Mouse (Mus musculus): ENCODE data around the gene Parva. TPM values are rescaled to one million over a fixed set of nuclear protein-coding genes. Genes with fewer than 3 reads are reported as not detected.
A peak's percentile ranks its signal among the peaks of the same experiment; 100 is the strongest.

The Parva gene
- polyA plus RNA-seq, 1 experiment from 2014 or later = 26.2 TPM

DNA sequence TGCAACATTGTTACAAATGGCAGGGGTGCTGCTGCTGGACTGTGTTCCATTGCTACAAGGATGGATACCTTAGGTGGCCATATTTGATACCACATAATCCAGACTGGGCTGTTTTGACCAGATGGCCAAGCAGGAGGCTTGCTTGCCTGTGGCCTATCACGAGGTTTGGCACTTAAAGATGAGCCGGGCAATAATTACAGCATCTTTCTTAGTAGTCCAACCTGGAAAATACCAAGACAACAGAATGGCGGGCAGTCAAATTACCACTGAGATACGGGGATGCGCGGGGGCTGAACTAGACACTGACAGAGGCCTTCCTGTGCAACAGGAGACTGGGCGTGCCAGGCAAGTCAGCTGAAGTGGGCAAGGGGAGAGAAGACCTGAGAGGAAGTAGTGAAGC lies 55.3 kb downstream of the Parva start:
- Histone ChIP-seq H3K4me2 (no peak overlapping the region), H3K27me3 (no peaks in the 10 kb centered on the region), H3K9me3 (no peaks in the 10 kb centered on the region), H3K36me3 (no peaks in the 10 kb centered on the region), H3K9ac (no peak overlapping the region), H3K27ac (replicated peaks) (no peak overlapping the region), H3K4me3 (no peak overlapping the region), H3K4me1 (replicated peaks) (peaks cover 25% of the 10 kb centered on the region)
- 91% methylated on average over 7 of the region's 7 CpGs for WGBS
- no peak for ATAC-seq (ENCODE audit: low read depth)

DNA sequence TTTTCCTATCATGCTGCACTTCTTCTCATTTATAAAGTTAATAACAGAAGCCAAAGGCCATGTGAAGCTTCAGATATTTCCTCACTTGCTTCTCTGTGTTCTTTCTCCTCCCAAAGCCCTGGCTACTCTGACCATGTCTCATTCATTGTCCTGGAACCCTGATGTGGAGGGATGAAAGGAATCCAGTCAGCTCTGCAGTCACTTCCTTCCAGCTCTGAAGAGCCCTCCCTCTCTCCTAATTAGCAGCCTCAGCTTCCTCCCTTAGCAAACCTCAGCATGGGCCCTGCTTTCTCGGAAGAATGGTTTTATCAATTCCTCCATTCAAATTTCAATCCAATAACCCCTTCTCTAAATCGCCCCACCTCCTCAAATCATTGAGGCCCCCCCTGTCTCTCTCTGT lies 56.1 kb downstream of the Parva start:
- no peak overlapping the region for H3K9ac ChIP-seq
- peaks cover 25% of the 10 kb centered on the region for H3K4me1 ChIP-seq (replicated peaks)
- no peaks in the 10 kb centered on the region for H3K9me3 ChIP-seq
- H3K27ac ChIP-seq (replicated peaks) = no peak overlapping the region
- no peak for ATAC-seq (ENCODE audit: low read depth)
- 24% methylated on average over 2 of the region's 2 CpGs for WGBS
- no peak overlapping the region for H3K4me3 ChIP-seq
- H3K27me3 ChIP-seq = no peaks in the 10 kb centered on the region
- no peaks in the 10 kb centered on the region for H3K36me3 ChIP-seq
- no peak overlapping the region for H3K4me2 ChIP-seq

DNA sequence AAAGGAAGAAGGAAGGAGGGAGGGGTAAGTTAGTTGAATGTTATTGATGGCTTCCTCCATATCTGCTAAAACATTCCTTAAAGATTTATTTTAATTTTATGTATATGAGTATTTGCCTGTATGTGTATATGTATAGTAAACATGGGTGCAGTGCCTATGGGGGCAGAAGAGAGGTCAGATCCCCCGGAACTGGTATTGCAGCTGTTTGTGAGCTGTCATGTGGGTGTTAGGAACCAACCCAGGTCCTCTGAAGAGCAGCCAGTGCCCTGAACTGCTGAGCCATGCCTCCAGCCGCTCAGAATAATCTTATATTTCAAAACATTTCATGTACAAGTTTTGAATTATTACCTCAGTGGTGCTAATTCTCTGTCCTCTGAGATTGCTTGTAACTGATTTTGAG lies 63.5 kb downstream of the Parva start:
- Histone ChIP-seq H3K4me2 (no peak overlapping the region), H3K4me1 (replicated peaks) (peaks cover 20% of the 10 kb centered on the region), H3K27ac (replicated peaks) (no peak overlapping the region), H3K4me3 (no peak overlapping the region), H3K36me3 (no peaks in the 10 kb centered on the region), H3K9ac (no peak overlapping the region), H3K27me3 (no peaks in the 10 kb centered on the region), H3K9me3 (no peaks in the 10 kb centered on the region)
- ATAC-seq (ENCODE audit: low read depth) = no peak
- 67% methylated on average over 2 of the region's 2 CpGs for WGBS

DNA sequence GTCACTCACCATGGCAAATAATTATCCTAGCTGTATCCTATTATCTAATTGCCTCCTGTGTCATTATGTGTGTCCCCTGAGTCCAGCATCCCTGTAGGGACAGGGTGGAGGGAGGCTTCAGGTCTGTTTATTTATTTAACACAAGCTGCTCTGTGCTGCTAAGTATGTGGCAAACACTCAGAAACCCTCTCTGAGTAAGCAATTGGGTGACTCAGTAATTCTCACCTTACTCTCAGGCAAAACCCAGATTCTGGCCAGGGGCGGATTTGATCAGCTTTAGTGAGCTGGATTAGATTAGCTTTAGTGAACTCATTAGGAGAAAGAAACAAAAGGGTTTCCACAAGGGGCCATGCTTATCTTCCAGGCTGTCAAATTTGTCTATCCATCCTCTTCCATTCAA lies 64.4 kb downstream of the Parva start:
- no peak overlapping the region for H3K9ac ChIP-seq
- H3K27ac ChIP-seq (replicated peaks) = no peak overlapping the region
- H3K9me3 ChIP-seq = no peaks in the 10 kb centered on the region
- no peak for ATAC-seq (ENCODE audit: low read depth)
- H3K4me1 ChIP-seq (replicated peaks) = peaks cover 26% of the 10 kb centered on the region
- no peaks in the 10 kb centered on the region for H3K36me3 ChIP-seq
- no peak overlapping the region for H3K4me2 ChIP-seq
- no peak overlapping the region for H3K4me3 ChIP-seq
- 79% methylated on average over 1 of the region's 1 CpGs for WGBS
- H3K27me3 ChIP-seq = no peaks in the 10 kb centered on the region

DNA sequence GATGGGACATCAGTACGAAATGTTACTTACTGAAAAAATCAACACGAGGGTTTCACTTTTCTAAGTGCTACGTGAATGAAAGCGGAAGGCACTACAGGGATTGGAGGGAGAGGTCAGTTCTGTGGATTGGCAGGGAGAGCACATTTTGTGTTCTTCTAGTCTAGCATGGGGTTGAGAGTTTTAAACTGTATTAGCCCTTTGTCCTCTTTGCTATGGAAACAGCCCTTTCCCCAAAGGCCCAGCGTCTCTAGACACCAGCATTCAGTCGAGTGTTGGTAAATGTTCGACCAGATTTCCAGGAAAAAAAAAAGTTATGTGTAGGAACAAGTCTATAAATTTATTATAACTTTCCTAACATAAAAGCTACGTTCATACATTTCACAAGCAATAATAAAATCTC lies 68.6 kb downstream of the Parva start:
- Histone ChIP-seq H3K27me3 (no peaks in the 10 kb centered on the region), H3K9me3 (no peaks in the 10 kb centered on the region), H3K4me3 (no peak overlapping the region), H3K4me2 (no peak overlapping the region), H3K9ac (no peak overlapping the region), H3K4me1 (replicated peaks) (peaks cover 48% of the 10 kb centered on the region), H3K27ac (replicated peaks) (0 out of 2 replicates have a peak overlapping the region, but pooled peaks have one; percentile 13), H3K36me3 (no peaks in the 10 kb centered on the region)
- WGBS = 55% methylated on average over 8 of the region's 8 CpGs
- ATAC-seq (ENCODE audit: low read depth) = no peak

DNA sequence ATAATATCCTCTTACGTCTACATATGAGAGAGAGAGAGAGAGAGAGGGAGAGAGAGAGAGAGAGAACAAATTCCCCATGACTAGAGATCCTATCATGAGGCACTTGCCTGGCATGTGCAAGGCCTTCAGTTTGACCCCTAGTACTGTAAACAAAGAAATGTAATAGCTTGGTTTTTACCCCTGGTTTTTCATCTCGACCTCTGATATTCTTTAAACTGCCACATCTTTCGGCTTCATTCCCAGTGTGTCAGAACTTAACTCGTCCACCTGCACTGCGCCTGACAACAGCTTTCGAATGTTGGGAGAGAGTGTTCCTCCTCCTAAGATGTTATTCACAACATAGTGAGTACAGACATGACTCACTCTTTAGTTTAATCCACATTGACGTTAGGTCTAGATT lies 69.6 kb downstream of the Parva start:
- Histone ChIP-seq H3K36me3 (no peaks in the 10 kb centered on the region), H3K9me3 (no peaks in the 10 kb centered on the region), H3K4me3 (no peak overlapping the region), H3K4me2 (no peak overlapping the region), H3K27me3 (no peaks in the 10 kb centered on the region), H3K4me1 (replicated peaks) (peaks cover 55% of the 10 kb centered on the region), H3K27ac (replicated peaks) (no peak overlapping the region), H3K9ac (no peak overlapping the region)
- 72% methylated on average over 7 of the region's 7 CpGs for WGBS
- no peak for ATAC-seq (ENCODE audit: low read depth)

DNA sequence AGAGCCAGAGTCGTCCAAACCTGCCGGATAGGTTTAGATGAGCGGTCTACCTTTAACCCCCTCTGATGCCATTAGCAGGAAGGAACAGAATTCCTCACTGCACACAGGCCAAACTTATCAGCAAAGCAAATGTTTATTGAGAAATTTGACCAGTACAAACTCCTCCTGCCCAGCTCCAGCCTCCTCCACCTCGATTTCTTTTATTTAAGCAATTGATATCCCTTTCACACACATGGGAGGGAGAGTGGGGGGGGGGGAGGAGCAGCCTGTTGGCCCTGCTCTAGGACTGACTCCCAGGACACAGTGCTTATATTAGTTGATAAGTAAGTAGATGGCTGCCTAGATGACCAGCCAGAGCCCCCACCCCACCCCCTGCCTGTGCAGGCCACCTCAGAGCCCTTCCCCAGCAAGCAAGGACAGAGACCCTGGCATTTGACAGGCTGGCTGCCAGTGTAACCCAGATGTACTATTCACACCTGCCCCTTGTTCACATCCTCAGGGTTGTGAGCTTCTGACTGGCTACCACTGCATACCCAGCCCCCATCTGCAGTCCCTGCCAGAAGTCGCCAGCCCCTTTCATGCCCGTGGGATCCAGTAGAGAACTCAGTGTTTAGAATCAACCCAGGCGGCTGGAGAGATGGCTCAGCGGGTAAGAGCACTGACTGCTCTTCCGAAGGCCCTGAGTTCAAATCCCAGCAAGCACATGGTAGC lies 71.4 kb downstream of the Parva start:
- Histone ChIP-seq H3K4me1 (replicated peaks) (peaks cover 70% of the 10 kb centered on the region), H3K9me3 (no peaks in the 10 kb centered on the region), H3K4me2 (no peak overlapping the region), H3K9ac (no peak overlapping the region), H3K27me3 (no peaks in the 10 kb centered on the region), H3K4me3 (no peak overlapping the region), H3K27ac (replicated peaks) (no peak overlapping the region), H3K36me3 (no peaks in the 10 kb centered on the region)
- 57% methylated on average over 9 of the region's 9 CpGs for WGBS
- peak; percentile 10; the same call in 1 of the 2 replicates for ATAC-seq (ENCODE audit: low read depth)

DNA sequence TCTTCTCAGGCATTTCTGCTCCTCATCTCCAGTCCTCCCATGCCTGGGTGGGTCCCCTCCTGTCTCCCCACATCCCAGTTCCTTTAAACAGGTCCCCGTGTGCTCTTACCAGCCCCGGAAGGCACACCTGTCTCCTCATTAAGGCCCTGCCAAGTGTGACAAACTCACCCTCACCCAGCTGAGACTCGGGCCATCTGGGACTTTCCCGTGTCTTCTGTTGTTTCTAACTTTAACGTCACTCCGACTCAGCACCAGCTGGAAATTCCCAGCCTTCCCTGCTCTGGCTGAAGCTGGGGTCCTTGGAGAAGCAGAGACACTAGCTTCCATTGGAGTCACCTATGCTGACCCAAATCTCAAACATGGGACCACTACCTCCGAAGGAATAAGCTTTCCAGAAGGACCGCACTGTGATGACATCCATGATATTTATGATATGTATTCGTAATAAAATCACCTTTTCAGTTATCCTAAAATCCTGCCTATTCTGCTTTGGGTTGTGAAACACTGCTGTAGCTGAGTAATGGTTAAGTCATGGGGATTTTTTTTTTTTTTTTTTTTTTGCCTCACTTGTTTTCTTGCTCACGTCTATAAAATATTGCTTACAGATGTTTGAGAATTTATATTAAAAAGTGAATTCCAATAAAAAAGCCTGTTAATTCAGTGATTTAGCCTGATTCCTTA lies 72.3 kb downstream of the Parva start:
- Histone ChIP-seq H3K4me2 (peak overlapping the region; percentile 32; the same call in 1 of the 2 replicates), H3K27ac (replicated peaks) (no peak overlapping the region), H3K4me1 (replicated peaks) (peaks cover 63% of the 10 kb centered on the region), H3K4me3 (no peak overlapping the region), H3K27me3 (no peaks in the 10 kb centered on the region), H3K9ac (no peak overlapping the region), H3K36me3 (no peaks in the 10 kb centered on the region), H3K9me3 (no peaks in the 10 kb centered on the region)
- no peak for ATAC-seq (ENCODE audit: low read depth)
- WGBS = 16% methylated on average over 10 of the region's 10 CpGs

DNA sequence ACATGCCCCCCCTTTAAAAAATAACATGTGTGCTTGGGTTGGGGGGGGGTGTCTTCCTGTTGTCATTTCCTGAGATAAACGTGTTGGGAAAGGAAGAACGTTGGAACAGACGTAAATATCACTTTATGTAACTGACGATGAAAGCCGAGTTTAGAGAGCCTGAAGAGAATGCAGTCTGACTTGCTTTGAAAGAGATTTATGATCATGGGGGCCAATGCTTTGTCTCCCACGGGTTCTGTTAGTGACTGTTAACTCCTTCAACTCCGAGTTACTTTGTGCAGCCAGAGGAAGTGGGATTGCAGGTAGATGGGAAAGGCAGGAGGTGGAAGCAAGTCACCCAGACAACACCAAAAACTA lies 72.8 kb downstream of the Parva start:
- H3K9me3 ChIP-seq = no peaks in the 10 kb centered on the region
- H3K4me2 ChIP-seq = peak overlapping the region; percentile 32; the same call in 1 of the 2 replicates
- H3K4me1 ChIP-seq (replicated peaks) = peaks cover 61% of the 10 kb centered on the region
- no peak overlapping the region for H3K27ac ChIP-seq (replicated peaks)
- H3K9ac ChIP-seq = no peak overlapping the region
- no peak overlapping the region for H3K4me3 ChIP-seq
- 3% methylated on average over 7 of the region's 7 CpGs for WGBS
- H3K36me3 ChIP-seq = no peaks in the 10 kb centered on the region
- H3K27me3 ChIP-seq = no peaks in the 10 kb centered on the region
- no peak for ATAC-seq (ENCODE audit: low read depth)

DNA sequence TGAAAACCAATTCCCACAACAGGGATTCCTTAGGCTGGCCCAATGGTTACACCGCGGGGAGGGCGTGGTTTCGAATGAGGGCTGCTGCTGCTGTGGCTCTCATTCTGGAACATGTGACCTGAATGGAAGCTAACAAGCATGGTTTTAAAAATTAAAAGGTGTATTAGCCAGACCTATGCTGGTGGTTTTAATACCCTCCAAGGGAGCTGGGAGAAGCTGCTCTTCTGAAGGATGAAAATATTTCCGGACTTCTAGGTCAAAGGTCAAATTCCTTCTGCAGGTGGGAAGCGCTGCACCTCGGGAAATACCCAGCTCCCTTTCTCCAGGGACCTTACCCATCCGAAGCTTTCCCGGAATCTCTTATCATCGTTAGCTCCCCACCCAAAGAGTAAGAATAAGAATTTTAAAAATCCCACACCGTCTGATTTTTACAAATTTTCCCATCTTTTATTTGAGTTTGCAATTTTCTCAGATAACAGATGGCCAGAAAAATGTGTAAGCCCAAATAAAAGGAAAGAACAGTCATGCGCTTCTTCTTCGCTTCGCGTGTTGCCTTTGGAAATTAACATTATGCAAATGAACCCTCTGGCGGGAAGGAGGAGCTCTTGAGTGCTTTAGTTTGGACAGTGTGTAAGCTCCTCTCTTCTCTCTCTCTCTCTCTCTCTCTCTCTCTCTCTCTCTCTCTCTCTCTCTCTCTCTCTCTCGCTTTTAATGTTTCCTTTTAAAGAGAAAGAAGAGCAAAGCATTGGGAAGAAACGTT lies 74.9 kb downstream of the Parva start:
- peak overlapping the region; percentile 40 for H3K4me2 ChIP-seq
- H3K9me3 ChIP-seq = no peaks in the 10 kb centered on the region
- H3K27ac ChIP-seq (replicated peaks) = no peak overlapping the region
- no peak for ATAC-seq (ENCODE audit: low read depth)
- H3K27me3 ChIP-seq = no peaks in the 10 kb centered on the region
- no peaks in the 10 kb centered on the region for H3K36me3 ChIP-seq
- H3K4me3 ChIP-seq = no peak overlapping the region
- H3K4me1 ChIP-seq (replicated peaks) = peaks cover 49% of the 10 kb centered on the region
- no peak overlapping the region for H3K9ac ChIP-seq
- 22% methylated on average over 17 of the region's 18 CpGs for WGBS

DNA sequence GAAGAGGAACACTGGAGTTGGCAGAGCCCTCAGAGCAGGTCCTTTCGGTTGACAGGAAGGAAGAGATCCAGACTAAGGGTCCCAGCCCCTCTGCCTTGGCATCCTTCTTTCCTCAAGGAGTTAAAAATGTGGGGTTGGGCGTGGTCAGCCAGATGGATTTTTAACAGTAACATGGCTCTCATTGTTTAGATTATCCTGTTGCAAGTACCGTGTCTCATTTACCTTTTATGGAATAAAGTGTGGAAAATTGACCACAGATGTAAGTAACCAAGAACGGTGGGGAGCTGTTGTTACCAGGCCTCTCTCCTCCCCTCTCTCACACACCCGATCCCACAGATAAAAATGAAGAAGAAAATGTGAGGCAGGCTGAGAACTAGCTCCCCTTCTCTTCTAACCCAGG lies 75.5 kb downstream of the Parva start:
- Histone ChIP-seq H3K4me1 (replicated peaks) (peaks cover 49% of the 10 kb centered on the region), H3K9me3 (no peaks in the 10 kb centered on the region), H3K27ac (replicated peaks) (0 out of 2 replicates have a peak overlapping the region, but pooled peaks have one; percentile 29), H3K9ac (no peak overlapping the region; the same call in 1 of the 2 replicates), H3K4me3 (no peak overlapping the region), H3K36me3 (no peaks in the 10 kb centered on the region), H3K27me3 (no peaks in the 10 kb centered on the region), H3K4me2 (peak overlapping the region; percentile 40)
- ATAC-seq (ENCODE audit: low read depth) = 0 out of 2 replicates have a peak, but pooled peaks have one; percentile 19
- WGBS = 18% methylated on average over 5 of the region's 5 CpGs

DNA sequence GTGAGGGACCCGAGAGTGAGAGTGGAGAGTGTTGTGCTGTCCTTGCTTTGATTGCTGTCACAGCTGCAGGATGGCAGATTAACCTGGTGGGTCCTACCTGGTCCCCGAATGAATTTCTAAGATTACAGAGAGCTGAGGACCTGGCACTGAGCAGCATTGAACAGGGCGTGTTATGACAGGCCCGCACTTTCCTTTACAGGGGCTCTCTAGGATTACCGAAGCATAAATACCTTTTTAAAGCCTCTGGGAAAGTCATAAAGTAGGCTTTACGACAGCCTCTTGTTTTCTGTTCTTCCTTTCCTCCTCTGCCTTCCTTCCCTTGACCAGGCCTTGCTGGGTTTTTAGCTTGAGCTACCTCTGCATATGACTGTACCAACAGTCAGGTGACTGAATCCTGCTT lies 76.1 kb downstream of the Parva start:
- Histone ChIP-seq H3K36me3 (no peaks in the 10 kb centered on the region), H3K4me2 (no peak overlapping the region), H3K4me3 (no peak overlapping the region), H3K27me3 (no peaks in the 10 kb centered on the region), H3K27ac (replicated peaks) (0 out of 2 replicates have a peak overlapping the region, but pooled peaks have one; percentile 29), H3K4me1 (replicated peaks) (peaks cover 49% of the 10 kb centered on the region), H3K9me3 (no peaks in the 10 kb centered on the region), H3K9ac (peak overlapping the region; percentile 26; the same call in 1 of the 2 replicates)
- WGBS = 25% methylated on average over 6 of the region's 6 CpGs
- ATAC-seq (ENCODE audit: low read depth) = no peak

All from neural tube, embryonic 13.5 days (tissue).